Mouse (Mus musculus) 416B (cell line): ENCODE results near the gene Il16.

ENCODE experiments used
- DNase-seq: peaks from one replicate; pipeline ENCODE4 v3.0.0; 2011; ENCODE audit warnings: low read depth

The Il16 gene

DNA sequence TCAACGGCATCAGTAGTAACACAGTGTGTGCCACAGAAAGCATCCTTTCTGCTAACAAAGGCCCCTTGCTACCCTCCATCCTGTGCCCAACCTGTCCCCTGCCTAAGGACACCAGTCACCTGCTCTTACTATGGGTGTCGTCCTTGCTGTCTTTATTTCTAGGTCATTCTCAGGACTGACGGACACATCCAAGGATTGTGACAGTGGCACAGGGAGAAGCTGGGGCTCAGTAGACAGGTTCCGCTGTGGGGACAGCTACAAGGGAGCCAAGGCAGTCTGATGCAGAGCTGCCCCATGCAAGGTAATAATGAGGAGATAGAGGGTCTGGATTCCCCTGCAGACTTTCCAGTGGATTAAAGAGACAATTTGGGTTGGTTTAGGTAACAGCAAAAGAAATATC, 67.0 kb downstream of the Il16 start:
- no peak for DNase-seq

- no peak for DNase-seq
These were observed 68.2 kb downstream of the Il16 start for GRCm38 (mm10) chr7:83677296-83677695.

DNA sequence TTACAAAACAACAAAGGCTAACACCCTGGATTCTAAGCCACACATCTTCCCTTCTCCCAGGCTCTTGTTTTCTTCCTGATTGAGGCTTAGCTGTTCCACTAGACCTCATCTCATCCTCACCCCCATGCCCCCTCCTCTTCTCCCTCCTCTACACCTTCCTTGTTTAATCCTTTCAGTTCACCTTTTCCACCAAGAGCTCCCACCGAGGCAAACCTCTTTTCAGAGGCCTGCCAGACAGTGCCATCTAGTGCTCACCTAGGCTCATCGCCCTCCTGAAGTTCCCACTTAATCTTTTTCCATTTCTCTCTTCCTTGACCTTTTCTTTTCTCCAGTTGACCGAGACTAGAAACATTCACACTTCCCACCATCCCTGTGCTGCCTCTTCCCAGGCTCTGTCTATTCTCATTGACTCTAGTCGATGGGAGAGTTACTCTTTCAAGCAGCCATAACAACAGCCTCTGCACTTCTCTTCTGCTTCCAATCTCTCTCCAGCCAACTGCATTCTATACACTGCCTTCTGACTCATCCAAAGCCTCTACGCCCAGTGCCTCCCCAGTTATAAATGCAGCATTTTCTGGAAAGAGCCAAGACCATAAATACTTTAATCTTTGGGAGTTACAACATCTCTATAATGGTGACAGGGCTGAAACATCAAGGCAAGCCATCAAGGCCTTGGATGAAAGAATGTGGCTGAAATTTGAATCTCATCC, 69.8 kb downstream of the Il16 start:
- DNase-seq = peak; percentile 46

GRCm38 (mm10) chr7:83671573-83671972, 74.0 kb downstream of the Il16 start:
- no peak for DNase-seq

GRCm38 (mm10) chr7:83668724-83669123, 76.8 kb downstream of the Il16 start:
- peak; percentile 42 for DNase-seq

- DNase-seq = no peak
These were observed 77.4 kb downstream of the Il16 start for GRCm38 (mm10) chr7:83667936-83668645.

DNA sequence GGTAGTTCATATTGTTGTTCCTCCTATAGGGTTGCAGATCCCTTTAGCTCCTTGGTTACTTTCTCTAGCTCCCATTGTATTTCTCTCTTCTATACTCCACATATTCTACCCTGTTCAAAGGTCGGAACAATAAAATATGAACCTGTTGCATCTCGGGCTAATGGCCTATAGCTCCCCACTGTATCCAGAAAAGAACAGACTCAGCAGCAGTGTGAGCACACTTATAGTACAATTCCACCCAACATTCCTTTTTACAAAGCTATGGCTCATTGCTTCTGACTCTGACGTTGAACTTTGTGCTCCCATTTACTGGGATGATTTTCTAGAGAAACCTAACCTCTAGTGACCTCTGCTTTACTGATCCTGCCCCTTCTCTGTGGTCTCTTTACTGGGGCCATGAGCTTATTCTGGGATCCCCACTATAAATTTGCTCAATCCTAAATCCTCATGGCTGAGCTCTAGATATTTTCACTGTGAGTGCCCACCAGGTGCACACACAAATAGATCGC, 79.4 kb downstream of the Il16 start:
- no peak for DNase-seq

- no peak for DNase-seq
These were observed 82.7 kb downstream of the Il16 start for GRCm38 (mm10) chr7:83662711-83663375.

DNA sequence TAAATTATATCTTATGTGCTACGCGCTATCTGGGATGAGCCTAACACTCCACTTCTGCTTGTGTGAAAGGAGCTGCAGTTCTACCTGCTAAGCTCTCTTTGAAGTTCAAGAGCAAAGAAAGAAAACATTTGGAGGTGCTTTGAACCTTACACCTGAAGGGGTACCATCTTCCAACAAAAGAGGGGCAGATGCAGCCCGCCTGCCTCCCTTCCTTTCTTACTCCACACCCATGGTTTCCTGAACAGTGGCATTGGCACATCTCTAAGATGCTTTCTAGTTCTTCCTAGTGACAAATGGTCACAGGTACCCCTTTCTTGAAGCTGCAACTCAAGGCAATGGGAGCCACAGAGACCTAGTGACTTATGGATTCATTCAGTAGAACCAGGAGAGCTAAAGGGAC, 83.8 kb downstream of the Il16 start:
- DNase-seq = no peak

DNA sequence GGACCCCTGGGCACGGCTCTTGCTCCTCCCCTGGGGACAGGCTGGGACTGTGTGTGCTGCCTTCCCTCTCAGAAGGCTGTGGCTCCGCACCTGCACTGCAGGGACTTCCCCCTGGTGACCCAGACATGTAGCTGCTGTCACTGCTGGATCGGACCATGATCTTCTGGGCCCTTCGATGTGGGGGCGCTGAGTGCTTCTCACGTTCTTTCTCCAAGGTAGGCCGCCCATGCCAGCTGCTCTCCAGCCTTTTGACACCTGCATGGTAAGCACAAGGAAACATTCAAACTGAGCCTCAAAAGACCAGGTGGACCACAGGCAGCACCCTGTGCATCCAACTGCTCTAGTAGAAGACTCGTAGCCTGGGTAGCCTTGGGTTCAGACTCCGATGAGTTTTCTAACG, 84.5 kb downstream of the Il16 start:
- DNase-seq = no peak

GRCm38 (mm10) chr7:83660273-83660691, 85.2 kb downstream of the Il16 start:
- DNase-seq = no peak

DNA sequence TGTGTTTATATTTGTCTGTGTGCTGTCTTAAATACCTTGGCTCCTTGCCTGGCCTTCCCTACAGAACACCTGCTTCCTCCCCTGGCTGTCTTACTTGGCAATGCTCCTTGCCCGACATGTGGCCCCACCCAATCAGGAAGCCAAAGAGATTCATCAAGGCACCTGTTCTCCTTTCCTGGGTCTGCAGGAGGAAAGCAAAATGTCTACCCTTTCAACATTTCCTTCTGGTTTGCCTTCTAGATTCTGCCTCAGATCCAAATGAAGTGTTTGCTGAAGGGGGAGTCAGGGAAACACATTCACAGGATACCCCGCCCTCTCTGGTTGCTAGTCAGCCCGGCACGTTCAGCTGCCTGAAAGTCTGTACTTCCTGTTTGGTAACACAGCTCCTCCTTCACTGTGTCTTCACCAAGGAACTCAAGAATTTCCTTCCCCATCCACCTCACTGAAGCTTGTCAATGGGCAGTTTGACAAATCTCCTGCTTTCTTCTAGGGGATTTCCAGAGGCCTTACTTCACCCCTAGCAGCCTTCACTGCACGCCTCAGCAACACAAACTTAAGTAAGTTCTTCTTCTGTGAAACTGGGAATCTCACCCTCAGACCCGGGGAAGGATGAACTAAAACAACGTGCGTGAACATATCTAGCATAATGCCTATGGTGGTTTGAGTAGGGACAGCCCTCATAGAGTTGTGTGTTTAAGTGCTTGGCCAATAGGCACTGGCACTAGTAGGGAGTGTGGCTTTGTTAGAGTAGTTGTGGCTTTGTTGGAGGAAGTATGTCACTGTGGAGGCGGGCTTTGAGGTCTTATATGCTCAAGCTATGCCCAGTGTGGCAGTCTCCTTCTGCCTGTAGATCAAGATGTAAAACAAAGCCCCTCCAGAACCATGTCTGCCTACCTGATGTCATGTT, 86.1 kb downstream of the Il16 start:
- DNase-seq = peak; percentile 80

- DNase-seq = peak; percentile 54
These were observed 86.8 kb downstream of the Il16 start for GRCm38 (mm10) chr7:83658716-83659115.

GRCm38 (mm10) chr7:83654938-83655630, 90.4 kb downstream of the Il16 start:
- peak; percentile 90 for DNase-seq

GRCm38 (mm10) chr7:83654196-83654595, 91.3 kb downstream of the Il16 start:
- DNase-seq = peak; percentile 45

GRCm38 (mm10) chr7:83653605-83654051, 91.9 kb downstream of the Il16 start:
- DNase-seq = peak; percentile 75

- no peak for DNase-seq
These were observed 93.0 kb downstream of the Il16 start for GRCm38 (mm10) chr7:83652498-83652897.

DNA sequence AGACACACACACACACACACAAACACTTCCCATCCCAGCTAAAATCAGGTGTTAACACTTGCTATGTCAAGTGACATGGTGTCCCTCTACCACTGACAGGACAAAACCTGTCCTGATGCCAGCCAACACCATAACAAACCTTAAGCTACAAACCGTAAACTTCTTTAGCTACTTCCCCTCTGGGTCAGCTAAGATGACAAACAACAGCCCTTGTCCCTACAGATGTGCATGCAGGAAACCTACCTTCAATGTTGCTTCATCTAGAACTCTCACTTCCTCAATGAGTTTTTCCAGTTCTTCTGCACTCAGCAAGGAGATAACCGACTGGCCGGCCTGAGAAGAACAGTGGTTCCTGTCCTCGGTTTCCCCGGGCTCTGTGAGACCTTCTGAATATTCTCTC, 94.9 kb downstream of the Il16 start:
- DNase-seq = peak; percentile 22

- DNase-seq = no peak
These were observed 96.7 kb downstream of the Il16 start for GRCm38 (mm10) chr7:83648807-83649206.

GRCm38 (mm10) chr7:83645476-83645875, 100.0 kb downstream of the Il16 start:
- no peak for DNase-seq

- no peak for DNase-seq
These were observed 100.8 kb downstream of the Il16 start for GRCm38 (mm10) chr7:83644761-83645160.
